Mouse (Mus musculus): ENCODE measurements around the gene Kmt2b.

DNA sequence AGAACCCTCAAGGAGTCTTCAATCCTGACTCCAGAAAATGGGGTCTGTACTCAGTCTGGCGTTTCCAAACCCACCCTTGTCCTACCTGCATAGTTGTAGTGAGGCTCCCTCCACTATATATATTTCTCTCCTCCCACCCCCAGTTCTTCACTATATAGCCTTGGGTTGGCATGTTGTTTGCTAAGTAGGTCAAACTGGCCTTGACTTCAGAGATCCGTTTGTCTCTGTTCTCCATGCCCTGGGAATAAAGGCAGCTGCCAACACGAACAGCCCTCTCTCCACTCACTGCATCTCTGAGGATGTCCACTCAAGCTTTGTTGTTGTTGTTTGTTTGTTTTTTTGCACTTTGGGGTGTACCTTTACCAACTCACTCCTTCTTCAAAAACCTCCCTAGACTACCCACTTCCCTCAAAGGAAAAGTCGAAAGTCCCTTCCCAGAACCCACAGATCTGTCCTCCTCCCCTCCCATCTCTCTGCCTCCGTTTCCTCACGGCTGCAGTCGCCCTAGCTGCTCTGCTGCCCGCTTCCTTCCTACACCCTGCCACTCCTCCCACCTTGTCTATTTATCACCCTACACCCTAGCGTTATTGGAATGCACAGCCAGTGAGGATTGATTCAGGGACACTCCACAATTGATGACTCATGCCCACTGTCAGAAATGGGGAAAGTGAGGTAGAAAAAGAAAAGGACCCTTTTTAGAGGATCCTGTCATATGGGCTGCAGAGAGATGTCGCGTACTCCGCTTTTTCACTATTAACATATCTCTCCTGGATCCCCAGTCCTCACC, 29.7 kb downstream of the Kmt2b start:
- TF ChIP-seq EP300 (IDR thresholded peaks at IDR 0.05; ENCODE audit: low read depth) (no peak), CTCF (IDR thresholded peaks at IDR 0.05; ENCODE audit: low read depth) (no peak)
